Mouse (Mus musculus) small intestine, adult 2 months (tissue): ENCODE measurements around the gene Ccm2. TPM values are rescaled to one million over a fixed set of nuclear protein-coding genes. Genes with fewer than 3 reads are reported as not detected.

ENCODE experiments used
- H3K27ac ChIP-seq: fragments of 200-500 bp; 2 replicates; pipeline ENCODE4 v1.5.1; 2012; ENCODE audit warnings: low read depth, low read length, control low read depth, inconsistent platforms; ENCODE audit not compliant: insufficient read depth
- H3K27me3 ChIP-seq: fragments of 200-500 bp; 2 replicates; pipeline ENCODE4 v1.6.1; 2012; ENCODE audit warnings: mild to moderate bottlenecking, moderate library complexity, low read length, inconsistent platforms; ENCODE audit not compliant: control insufficient read depth, insufficient read depth
- H3K36me3 ChIP-seq: fragments of 200-500 bp; 2 replicates; pipeline ENCODE4 v1.6.1; 2012; ENCODE audit warnings: mild to moderate bottlenecking, low read length, control low read depth, inconsistent platforms; ENCODE audit not compliant: control insufficient read depth, insufficient read depth
- H3K4me1 ChIP-seq: fragments of 200-500 bp; 2 replicates; pipeline ENCODE4 v1.6.1; 2012; ENCODE audit warnings: low read length, inconsistent platforms, mixed read lengths; ENCODE audit not compliant: control insufficient read depth, insufficient read depth, insufficient read length
- H3K4me3 ChIP-seq: fragments of 200-500 bp; 2 replicates; pipeline ENCODE4 v1.5.1; 2012; ENCODE audit warnings: low read depth, mild to moderate bottlenecking, control low read depth, inconsistent platforms, low read length, moderate library complexity
- CTCF ChIP-seq: fragments of 200-500 bp; IDR thresholded peaks from 2 replicates; pipeline ENCODE4 v1.5.1; 2012; ENCODE audit warnings: low read depth, mild to moderate bottlenecking, control low read depth, inconsistent platforms, low read length, moderate library complexity, mixed read lengths; ENCODE audit not compliant: insufficient replicate concordance, insufficient read length; ENCODE audit errors: extremely low read depth
- POLR2A ChIP-seq: fragments of 200-500 bp; IDR thresholded peaks from 2 replicates; pipeline ENCODE4 v1.6.1; 2012; ENCODE audit warnings: low read depth, mild to moderate bottlenecking, control low read depth, inconsistent platforms, low read length, moderate library complexity
- WGBS: fragments of 180-500 bp; shearing (Covaris S2); methylation state at CpG from one replicate; pipeline ENCODE4 v1.1.7; 2018; 5-methylcytosine and 5-hydroxymethylcytosine counted together
- polyA plus RNA-seq: library from polyadenylated mRNA; depleted of rRNA; stranded (reverse); fragments of >200 nt; gene quantifications from 2 replicates; pipeline ENCODE4 v1.2.3, GENCODE M21; 2012; rRNA removed

The Ccm2 gene
- polyA plus RNA-seq, 1 experiment = 39.0 TPM

GRCm38 (mm10) chr11:6639072-6639471, 92.4 kb downstream of the Ccm2 start:
- WGBS = 71% methylated on average over 6 of the region's 6 CpGs
- TF ChIP-seq CTCF (no peak), POLR2A (no peak)
- Histone ChIP-seq H3K4me3 (no peak overlapping the region), H3K27me3 (no peaks in the 10 kb centered on the region), H3K36me3 (no peaks in the 10 kb centered on the region), H3K27ac (no peak overlapping the region), H3K4me1 (no peaks in the 10 kb centered on the region)

GRCm38 (mm10) chr11:6644566-6644965, 97.9 kb downstream of the Ccm2 start:
- Histone ChIP-seq H3K27me3 (no peaks in the 10 kb centered on the region), H3K4me1 (no peaks in the 10 kb centered on the region), H3K4me3 (no peak overlapping the region), H3K36me3 (no peaks in the 10 kb centered on the region), H3K27ac (no peak overlapping the region)
- TF ChIP-seq POLR2A (no peak), CTCF (no peak)
- WGBS = 84% methylated on average over 6 of the region's 6 CpGs

Other genes with a start within 250 kb of the Ccm2 start
- gene Zmiz2, start 157.8 kb upstream of the Ccm2 start, polyA plus RNA-seq = 68.7 and 85.9 TPM in 2 replicates
- gene Ppia, start 131.4 kb upstream of the Ccm2 start, polyA plus RNA-seq = 275 and 276 TPM in 2 replicates
- gene H2afv, start 102.4 kb upstream of the Ccm2 start, polyA plus RNA-seq = 63.8 and 141 TPM in 2 replicates
- gene Purb, start 71.0 kb upstream of the Ccm2 start, polyA plus RNA-seq = 4.2 and 7.0 TPM in 2 replicates
- 9.8 and 15.5 TPM in 2 replicates for gene Myo1g, start 25.9 kb upstream of the Ccm2 start, polyA plus RNA-seq
- gene Nacad, start 59.2 kb downstream of the Ccm2 start, polyA plus RNA-seq = 1.7 and 1.9 TPM in 2 replicates
- gene Tbrg4, start 79.2 kb downstream of the Ccm2 start, polyA plus RNA-seq = 85.9 and 101 TPM in 2 replicates
- gene Wap, start 91.8 kb downstream of the Ccm2 start, polyA plus RNA-seq = not detected in 2 replicates
- gene Ramp3, start 111.6 kb downstream of the Ccm2 start, polyA plus RNA-seq = 2.7 and 3.5 TPM in 2 replicates